ENCODE assay signal across 26 mouse cellular contexts in the genomic region with DNA sequence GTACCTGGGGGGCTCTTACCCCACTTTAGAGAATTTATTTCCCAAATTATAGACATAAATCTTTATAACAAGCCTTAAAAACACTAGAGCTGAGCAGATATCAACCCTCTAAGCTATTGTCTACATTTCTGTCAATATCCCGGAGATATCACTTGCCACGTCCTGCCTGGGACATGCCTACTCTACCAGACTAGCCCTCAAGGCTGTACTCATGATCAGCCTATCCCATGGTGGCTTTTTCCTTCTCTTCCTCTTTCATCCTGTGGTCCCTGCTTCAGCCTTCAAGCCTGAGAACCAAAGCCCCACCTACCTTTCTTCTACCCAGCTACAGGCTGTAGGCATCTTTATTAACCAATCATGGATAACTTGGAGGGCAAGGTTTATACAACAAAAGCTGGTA. TPM values are rescaled to one million over a fixed set of nuclear protein-coding genes. Genes with fewer than 3 reads are reported as not detected.
"Had no signal": no experiment of that assay in that cellular context is flagged by ENCODE, and none has a peak within 500 bp of the region (broad histone marks: within the 10 kb centered on the region; RNA-seq: fewer than 3 reads in every experiment).

No protein-coding gene starts in this region.

- ATAC-seq: midbrain, embryonic 16.5 days had no signal

- H3K27me3 ChIP-seq: midbrain, embryonic 12.5 days; neural tube, embryonic 12.5 days had no signal

- DNase-seq: lung, adult 18-20 months; lung, embryonic 14.5 days; lung, postnatal 10 days; lung, postnatal 4 days; midbrain, embryonic 14.5 days; retina, postnatal 1 day; right cerebral cortex, adult 18-20 months; right cerebral cortex, postnatal 25 days; right cerebral cortex, postnatal 4 days; spleen, adult 18-20 months; thymus, adult 18-20 months; thymus, postnatal 14 days; thymus, postnatal 36 days had no signal

- H3K27ac ChIP-seq: neural tube, embryonic 12.5 days had no signal

- H3K9ac ChIP-seq: lung, embryonic 14.5 days; midbrain, embryonic 12.5 days; neural tube, embryonic 12.5 days had no signal

- H3K4me2 ChIP-seq: lung, embryonic 14.5 days; midbrain, embryonic 12.5 days; neural tube, embryonic 12.5 days had no signal

- H3K4me1 ChIP-seq: midbrain, embryonic 12.5 days; neural tube, embryonic 12.5 days had no signal

- H3K9me3 ChIP-seq: midbrain, embryonic 10.5 days; midbrain, embryonic 12.5 days; neural tube, embryonic 12.5 days had no signal

- H3K4me3 ChIP-seq: midbrain, embryonic 10.5 days; midbrain, embryonic 12.5 days; myocyte; neural tube, embryonic 12.5 days had no signal

RNA-seq across cellular contexts. Expression of a gene that starts 8.6 kb away (rescaled TPM):
- total RNA-seq: megakaryocyte, adult 5-6 weeks; megakaryocyte-erythroid progenitor cell, adult 5-6 weeks had no signal
- polyA plus RNA-seq: lung, embryonic 14.5 days; midbrain, embryonic 12.5 days; midbrain, embryonic 14.5 days; midbrain, embryonic 16.5 days; myocyte; neural tube, embryonic 12.5 days; small intestine, adult 2 months; stomach, embryonic 16.5 days had no signal

RNA-seq across cellular contexts. Expression of a gene that starts 11.0 kb away (rescaled TPM):
- total RNA-seq: megakaryocyte, adult 5-6 weeks; megakaryocyte-erythroid progenitor cell, adult 5-6 weeks had no signal
- polyA plus RNA-seq: lung, embryonic 14.5 days; lung, embryonic 16.5 days; midbrain, embryonic 10.5 days; midbrain, embryonic 12.5 days; midbrain, embryonic 14.5 days; midbrain, embryonic 16.5 days; myocyte; neural tube, embryonic 12.5 days; neural tube, embryonic 14.5 days; small intestine, adult 2 months; stomach, embryonic 14.5 days; stomach, embryonic 16.5 days; thymus, postnatal 0 days had no signal
